Mouse (Mus musculus) ES-Bruce4 (cell line): ENCODE data around the gene Fam76b. TPM values are rescaled to one million over a fixed set of nuclear protein-coding genes. Genes with fewer than 3 reads are reported as not detected.

Experiments
- H3K27ac ChIP-seq: 2 replicates; pipeline ENCODE4 v1.5.1; 2012; ENCODE audit warnings: low read length, inconsistent platforms; ENCODE audit not compliant: insufficient read depth
- H3K27me3 ChIP-seq: 2 replicates; pipeline ENCODE4 v1.6.1; 2012; ENCODE audit warnings: mild to moderate bottlenecking, low read length, inconsistent platforms; ENCODE audit not compliant: control insufficient read depth, poor library complexity, insufficient read depth, severe bottlenecking
- H3K36me3 ChIP-seq: 2 replicates; pipeline ENCODE4 v1.6.1; 2012; ENCODE audit warnings: inconsistent platforms, mild to moderate bottlenecking, low read length, moderate library complexity; ENCODE audit not compliant: control insufficient read depth, poor library complexity, insufficient read depth, severe bottlenecking
- H3K4me1 ChIP-seq: one replicate; pipeline ENCODE4 v1.8.1; 2011; ENCODE audit warnings: low read length; ENCODE audit not compliant: control insufficient read depth, insufficient read depth
- H3K4me3 ChIP-seq: 2 replicates; pipeline ENCODE4 v1.5.1; 2011; ENCODE audit warnings: low read depth, mild to moderate bottlenecking, low read length
- H3K9ac ChIP-seq: 2 replicates; pipeline ENCODE4 v1.6.1; 2012; ENCODE audit warnings: low read depth, mild to moderate bottlenecking, inconsistent platforms; ENCODE audit not compliant: poor library complexity, severe bottlenecking
- H3K9me3 ChIP-seq: replicated peaks from 2 replicates; pipeline ENCODE4 v1.6.1; 2012; ENCODE audit warnings: mild to moderate bottlenecking, low read length, inconsistent platforms; ENCODE audit not compliant: control insufficient read depth, poor library complexity, insufficient read depth, severe bottlenecking
- CTCF ChIP-seq: IDR thresholded peaks from one replicate; pipeline ENCODE4 v1.8.1; 2011; ENCODE audit warnings: low read depth, low read length
- EP300 ChIP-seq: IDR thresholded peaks from 2 replicates; pipeline ENCODE4 v1.6.1; 2011; ENCODE audit warnings: low read depth, low read length; ENCODE audit not compliant: insufficient read depth
- POLR2A ChIP-seq: IDR thresholded peaks from one replicate; pipeline ENCODE4 v1.8.1; 2011; ENCODE audit warnings: low read length; ENCODE audit not compliant: insufficient read depth
- polyA plus RNA-seq: library from polyadenylated mRNA; stranded (reverse); fragments of >200 nt; gene quantifications from 2 replicates; pipeline ENCODE4 v1.2.4, GENCODE M21; 2011; ENCODE audit warnings: low read depth; ENCODE audit not compliant: missing spikeins, insufficient read depth, insufficient read length

Gene Fam76b
- polyA plus RNA-seq, 1 experiment, result 58.8 TPM

DNA sequence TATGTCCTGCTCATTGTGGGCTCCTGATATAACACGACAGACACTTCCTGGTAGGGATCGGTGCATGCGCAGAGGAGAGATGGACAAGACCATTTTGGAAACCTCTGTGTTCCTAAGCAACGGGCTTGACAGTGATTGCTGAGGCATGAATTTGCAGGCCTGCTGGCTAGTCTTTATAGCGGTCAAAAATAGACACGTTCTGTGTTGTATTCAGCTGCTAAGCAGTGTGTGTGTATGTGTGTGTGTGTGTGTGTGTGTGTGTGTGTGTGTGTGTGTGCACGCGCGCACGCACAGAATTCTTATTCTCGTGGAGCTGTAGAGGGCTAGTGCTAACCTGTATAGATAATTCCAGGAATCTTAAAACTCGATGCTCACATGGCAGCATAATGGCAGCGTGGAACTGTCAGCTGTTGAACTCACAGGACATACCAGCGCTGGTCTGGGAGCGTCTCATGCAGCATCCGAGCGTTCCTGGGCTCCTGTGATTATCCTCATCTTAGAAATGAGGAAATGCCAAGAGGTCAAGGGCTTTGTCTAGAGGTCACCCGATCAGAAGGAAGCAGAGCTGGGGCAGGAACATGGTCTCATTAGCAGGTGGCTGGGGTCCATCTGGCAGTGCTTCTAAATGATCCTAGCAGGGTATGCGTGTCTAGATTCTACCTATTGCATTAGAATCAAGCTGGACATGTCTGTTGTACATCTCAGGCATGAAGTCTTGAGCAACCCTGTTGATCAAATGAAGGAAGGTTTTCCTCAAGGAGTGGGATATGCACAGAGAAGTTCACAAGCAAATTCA is 71.2 kb downstream of the Fam76b start:
- no peak overlapping the region for H3K27ac ChIP-seq
- H3K27me3 ChIP-seq, result no peaks in the 10 kb centered on the region
- H3K4me1 ChIP-seq, result no peaks in the 10 kb centered on the region
- no peak overlapping the region for H3K9ac ChIP-seq
- H3K36me3 ChIP-seq, result no peaks in the 10 kb centered on the region
- no peak overlapping the region for H3K4me3 ChIP-seq
- H3K9me3 ChIP-seq, result no peaks in the 10 kb centered on the region
- no peak for TF ChIP-seq POLR2A
- no peak for TF ChIP-seq EP300
- no peak for TF ChIP-seq CTCF

- no peaks in the 10 kb centered on the region for H3K4me1 ChIP-seq
- H3K9me3 ChIP-seq, result no peaks in the 10 kb centered on the region
- no peak overlapping the region for H3K27ac ChIP-seq
- no peak for TF ChIP-seq CTCF
- TF ChIP-seq POLR2A, result no peak
- TF ChIP-seq EP300, result no peak
- no peak overlapping the region for H3K9ac ChIP-seq
- H3K27me3 ChIP-seq, result no peaks in the 10 kb centered on the region
- no peaks in the 10 kb centered on the region for H3K36me3 ChIP-seq
- H3K4me3 ChIP-seq, result no peak overlapping the region
These were observed 74.5 kb downstream of the Fam76b start for GRCm38 (mm10) chr9:13902030-13902429.

DNA sequence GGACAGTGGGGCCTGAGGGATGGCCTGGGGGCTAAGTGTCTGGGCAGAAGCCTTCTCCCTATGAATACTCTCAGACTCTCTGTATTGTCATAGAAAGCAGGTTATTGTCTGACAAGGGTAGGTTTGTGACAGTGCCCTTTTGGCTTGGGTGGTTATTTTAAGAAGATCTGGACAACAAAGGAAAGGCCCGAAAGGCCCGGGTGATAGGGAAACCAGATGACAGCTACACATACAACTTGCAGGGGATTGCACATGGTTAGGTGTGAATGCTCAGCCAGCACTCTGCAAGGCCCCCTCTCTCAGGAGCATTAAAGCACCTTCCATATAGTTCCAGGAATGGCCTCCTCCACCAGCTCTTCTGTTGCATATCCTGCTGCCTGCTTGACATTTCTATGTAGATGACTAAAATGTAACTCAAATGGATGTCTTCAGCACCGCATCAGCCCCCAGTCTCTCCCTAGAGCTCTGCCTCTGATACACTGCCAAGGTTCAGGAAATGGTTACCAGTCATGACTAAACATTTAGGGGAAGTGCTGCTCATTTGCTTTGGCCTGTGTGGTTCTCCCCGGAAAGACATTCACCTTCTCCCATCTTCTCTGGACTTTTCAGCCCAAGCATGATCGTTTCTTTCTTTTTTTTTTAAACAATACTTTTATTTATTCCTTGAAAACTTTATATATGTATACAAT is 76.7 kb downstream of the Fam76b start:
- no peaks in the 10 kb centered on the region for H3K9me3 ChIP-seq
- no peak overlapping the region for H3K9ac ChIP-seq
- H3K27me3 ChIP-seq, result no peaks in the 10 kb centered on the region
- no peaks in the 10 kb centered on the region for H3K36me3 ChIP-seq
- TF ChIP-seq POLR2A (no peak), CTCF (no peak), EP300 (no peak)
- H3K27ac ChIP-seq, result no peak overlapping the region
- H3K4me3 ChIP-seq, result no peak overlapping the region
- no peaks in the 10 kb centered on the region for H3K4me1 ChIP-seq

Other genes with a start within 250 kb of the Fam76b start
- gene Mtmr2, start 79.3 kb upstream of the Fam76b start, polyA plus RNA-seq, result 48.8 and 56.4 TPM in 2 replicates
- gene Cep57, start 609 bp upstream of the Fam76b start, polyA plus RNA-seq, result 92.8 and 101 TPM in 2 replicates